Mouse (Mus musculus) stomach, postnatal 0 days (tissue): ENCODE results near the gene Esrrb. TPM values are rescaled to one million over a fixed set of nuclear protein-coding genes. Genes with fewer than 3 reads are reported as not detected.

Experiments
- ATAC-seq: fragments of 200-750 bp; cut with Nextera tagmentation; 2 replicates; pipeline ENCODE4 v1.8.0; 2017; ENCODE audit not compliant: low FRiP score, low TSS enrichment
- DNase-seq: peaks from one replicate; pipeline ENCODE4 v3.0.0-alpha.2; 2016; ENCODE audit warnings: low spot score
- H3K27ac ChIP-seq: fragments of 300-500 bp; sonication (generic); replicated peaks from 2 replicates; pipeline ENCODE4 v1.5.1; 2014; ENCODE audit warnings: mild to moderate bottlenecking, control low read depth
- H3K27me3 ChIP-seq: fragments of 300-500 bp; sonication (generic); 2 replicates; pipeline ENCODE4 v1.6.1; 2014; ENCODE audit warnings: low read length; ENCODE audit not compliant: control insufficient read depth, insufficient read depth
- H3K36me3 ChIP-seq: fragments of 300-500 bp; sonication (generic); 2 replicates; pipeline ENCODE4 v1.6.1; 2014; ENCODE audit warnings: low read length, mixed read lengths; ENCODE audit not compliant: control insufficient read depth, insufficient read depth
- H3K4me1 ChIP-seq: fragments of 300-500 bp; sonication (generic); replicated peaks from 2 replicates; pipeline ENCODE4 v1.6.1; 2014; ENCODE audit warnings: antibody characterized with exemption; ENCODE audit not compliant: control insufficient read depth, insufficient read depth
- H3K4me2 ChIP-seq: fragments of 300-500 bp; sonication (generic); replicated peaks from 2 replicates; pipeline ENCODE4 v1.6.1; 2014; ENCODE audit warnings: low read depth, mild to moderate bottlenecking, control low read depth, moderate library complexity
- H3K4me3 ChIP-seq: fragments of 300-500 bp; sonication (generic); 2 replicates; pipeline ENCODE4 v1.5.1; 2014; ENCODE audit warnings: low read depth, low read length, control low read depth
- H3K9ac ChIP-seq: fragments of 300-500 bp; sonication (generic); 2 replicates; pipeline ENCODE4 v1.6.1; 2014; ENCODE audit warnings: mild to moderate bottlenecking, low read length, control low read depth, mixed read lengths
- H3K9me3 ChIP-seq: fragments of 300-500 bp; sonication (generic); 2 replicates; pipeline ENCODE4 v1.6.1; 2016; ENCODE audit warnings: low read length; ENCODE audit not compliant: control insufficient read depth
- CTCF ChIP-seq: IDR thresholded peaks from 2 replicates; pipeline ENCODE4 v1.5.1; 2016; ENCODE audit warnings: antibody characterized with exemption, low read depth, mild to moderate bottlenecking, moderate library complexity
- EP300 ChIP-seq: optimal IDR thresholded peaks from 2 replicates; pipeline ENCODE3; 2016; ENCODE audit warnings: antibody characterized with exemption
- WGBS: fragments of 180-500 bp; shearing (Covaris S2); extraction: QIAGEN DNeasy Blood & Tissue Kit; methylation state at CpG from one replicate; pipeline ENCODE4 v1.1.7; 2014; 5-methylcytosine and 5-hydroxymethylcytosine counted together
- polyA plus RNA-seq: library from polyadenylated mRNA; unstranded; fragments of >200 nt; fragmentation: Nextera tagmentation; extraction: Ambion mirVana; gene quantifications from 2 replicates; pipeline ENCODE4 v1.2.1, GENCODE M21; 2015

The Esrrb gene
- polyA plus RNA-seq, 1 experiment from 2014 or later, result 0.13 TPM

DNA sequence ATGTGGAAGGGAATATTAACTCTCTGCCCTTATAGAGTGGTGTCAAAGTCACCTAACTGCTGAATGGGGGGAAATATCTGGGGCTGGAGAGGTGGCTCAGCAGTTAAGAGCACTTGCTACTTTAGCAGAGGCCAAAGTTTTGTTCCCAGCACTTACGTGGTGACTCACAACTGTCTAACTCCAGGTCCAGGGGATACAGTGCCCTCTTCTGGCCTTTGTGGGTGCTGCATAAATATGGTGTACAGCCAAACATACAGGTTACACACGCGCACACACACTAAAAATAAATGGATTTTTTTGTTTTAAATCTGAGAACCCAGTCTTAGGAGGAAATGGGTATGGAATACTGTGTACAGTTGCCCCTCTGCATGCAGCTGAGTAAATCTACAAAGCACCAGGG is 24.7 kb upstream of the Esrrb start:
- H3K9ac ChIP-seq, result no peak overlapping the region
- no peaks in the 10 kb centered on the region for H3K27me3 ChIP-seq
- WGBS, result 96% methylated on average over 3 of the region's 3 CpGs
- no peaks in the 10 kb centered on the region for H3K4me1 ChIP-seq
- no peak overlapping the region for H3K27ac ChIP-seq
- H3K4me2 ChIP-seq, result no peak overlapping the region
- DNase-seq (no peak), ATAC-seq (no peak)
- H3K36me3 ChIP-seq, result no peaks in the 10 kb centered on the region
- no peaks in the 10 kb centered on the region for H3K9me3 ChIP-seq
- H3K4me3 ChIP-seq, result no peak overlapping the region
- TF ChIP-seq EP300, result no peak
- peak; percentile 46 for TF ChIP-seq CTCF

GRCm38 (mm10) chr12:86336887-86337286 is 24.0 kb upstream of the Esrrb start:
- no peak overlapping the region for H3K4me2 ChIP-seq
- ATAC-seq, result no peak
- no peaks in the 10 kb centered on the region for H3K27me3 ChIP-seq
- no peaks in the 10 kb centered on the region for H3K36me3 ChIP-seq
- H3K9me3 ChIP-seq, result no peaks in the 10 kb centered on the region
- DNase-seq, result no peak
- no peak overlapping the region for H3K4me3 ChIP-seq
- TF ChIP-seq EP300 (no peak), CTCF (no peak)
- no peak overlapping the region for H3K27ac ChIP-seq
- H3K4me1 ChIP-seq, result no peaks in the 10 kb centered on the region
- WGBS, result 50% methylated on average over 7 of the region's 7 CpGs
- H3K9ac ChIP-seq, result no peak overlapping the region

DNA sequence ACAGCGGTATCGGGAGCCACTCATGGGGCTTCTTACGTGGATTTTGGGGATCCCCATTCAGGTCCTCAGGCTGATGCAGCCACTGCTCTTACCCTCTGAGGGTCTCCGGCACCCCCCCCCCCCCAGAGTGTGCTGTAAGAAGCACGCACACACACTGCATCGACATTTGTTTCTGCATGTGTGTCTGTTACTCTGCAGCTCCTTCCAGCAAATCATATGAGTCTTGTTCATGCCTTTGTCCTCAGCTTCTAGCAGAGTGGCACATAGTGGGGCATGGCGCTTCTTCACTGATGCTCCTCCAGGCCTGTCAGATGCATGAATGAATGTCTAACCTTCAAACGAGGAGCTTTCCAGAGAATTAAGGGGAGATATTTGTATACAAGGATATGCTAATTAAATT is 11.4 kb upstream of the Esrrb start:
- H3K4me2 ChIP-seq, result no peak overlapping the region
- DNase-seq, result no peak
- H3K27ac ChIP-seq, result no peak overlapping the region
- H3K9me3 ChIP-seq, result no peaks in the 10 kb centered on the region
- no peak overlapping the region for H3K4me3 ChIP-seq
- H3K36me3 ChIP-seq, result no peaks in the 10 kb centered on the region
- ATAC-seq, result no peak
- H3K4me1 ChIP-seq, result no peaks in the 10 kb centered on the region
- no peak overlapping the region for H3K9ac ChIP-seq
- WGBS, result 76% methylated on average over 8 of the region's 8 CpGs
- no peak for TF ChIP-seq CTCF
- TF ChIP-seq EP300, result no peak
- H3K27me3 ChIP-seq, result no peaks in the 10 kb centered on the region

GRCm38 (mm10) chr12:86359406-86359805 is 1.5 kb upstream of the Esrrb start:
- DNase-seq, result no peak
- WGBS, result 30% methylated on average over 6 of the region's 6 CpGs

DNA sequence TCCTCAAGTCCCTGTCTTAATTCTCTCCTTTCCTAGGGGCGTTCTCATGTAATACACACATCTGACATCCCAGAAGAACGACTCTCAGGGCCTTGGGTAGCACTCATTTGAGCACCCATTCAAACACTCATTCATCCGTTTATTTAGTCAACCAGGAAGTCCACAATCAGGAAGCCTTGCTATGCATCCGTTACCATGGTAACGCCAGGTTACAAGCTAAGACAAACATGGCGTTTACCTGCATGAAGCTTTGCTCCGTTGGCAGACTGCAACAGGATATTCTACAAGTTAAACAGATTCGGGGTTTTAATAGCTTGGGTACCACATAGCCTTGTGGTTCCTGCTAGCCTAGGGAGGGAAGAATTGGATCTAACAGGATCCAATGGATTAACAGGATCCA is 1.0 kb upstream of the Esrrb start:
- Histone ChIP-seq H3K9ac (no peak overlapping the region), H3K27ac (no peak overlapping the region), H3K4me1 (no peaks in the 10 kb centered on the region; the same call in 1 of the 2 replicates), H3K4me2 (no peak overlapping the region), H3K27me3 (no peaks in the 10 kb centered on the region), H3K9me3 (no peaks in the 10 kb centered on the region), H3K36me3 (no peaks in the 10 kb centered on the region), H3K4me3 (no peak overlapping the region)
- 63% methylated on average over 8 of the region's 8 CpGs for WGBS
- ATAC-seq (no peak; the same call in 1 of the 2 replicates), DNase-seq (no peak)
- no peak for TF ChIP-seq EP300
- no peak for TF ChIP-seq CTCF

More at GRCm38 (mm10) chr12:86359406-86359805, 1.5 kb upstream of the Esrrb start:
- ATAC-seq, result no peak
- H3K4me3 ChIP-seq, result no peak overlapping the region
- no peaks in the 10 kb centered on the region for H3K27me3 ChIP-seq
- no peak overlapping the region for H3K27ac ChIP-seq
- no peaks in the 10 kb centered on the region for H3K36me3 ChIP-seq
- no peaks in the 10 kb centered on the region; the same call in 1 of the 2 replicates for H3K4me1 ChIP-seq
- TF ChIP-seq CTCF (no peak), EP300 (no peak)
- no peak overlapping the region for H3K9ac ChIP-seq
- H3K9me3 ChIP-seq, result no peaks in the 10 kb centered on the region
- no peak overlapping the region for H3K4me2 ChIP-seq

GRCm38 (mm10) chr12:86364285-86364684 is 3.4 kb downstream of the Esrrb start:
- Histone ChIP-seq H3K4me2 (no peak overlapping the region), H3K4me3 (no peak overlapping the region), H3K9ac (no peak overlapping the region), H3K27ac (no peak overlapping the region), H3K36me3 (no peaks in the 10 kb centered on the region), H3K4me1 (no peaks in the 10 kb centered on the region; the same call in 1 of the 2 replicates), H3K27me3 (no peaks in the 10 kb centered on the region), H3K9me3 (no peaks in the 10 kb centered on the region)
- TF ChIP-seq CTCF (no peak), EP300 (no peak)
- WGBS, result 16% methylated on average over 5 of the region's 5 CpGs
- ATAC-seq, result no peak
- DNase-seq, result no peak
